ENCODE assay signal across 45 mouse cellular contexts in the genomic region with DNA sequence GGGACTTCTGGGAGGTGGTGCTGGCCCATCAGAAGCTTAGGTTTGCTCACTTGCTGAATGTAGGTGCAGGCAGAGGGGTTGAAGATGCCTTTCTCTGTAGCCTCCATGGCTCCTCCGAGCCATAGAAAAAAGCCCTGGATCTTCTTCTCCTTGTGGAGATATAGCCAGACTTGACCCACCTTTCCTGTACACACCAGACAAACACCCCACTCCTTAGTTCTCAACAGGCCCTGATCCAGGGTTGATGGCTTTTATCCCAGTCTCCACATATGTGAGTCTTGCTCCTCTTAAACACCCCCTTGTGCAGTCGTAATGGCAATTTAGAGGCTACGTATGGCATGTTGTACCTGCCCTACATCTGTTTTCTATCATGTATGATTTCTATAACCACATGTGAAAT. TPM values are rescaled to one million over a fixed set of nuclear protein-coding genes. Genes with fewer than 3 reads are reported as not detected.
"Had no signal": no experiment of that assay in that cellular context is flagged by ENCODE, and none has a peak within 500 bp of the region (broad histone marks: within the 10 kb centered on the region; RNA-seq: fewer than 3 reads in every experiment).

No protein-coding gene starts in this region.

- H3K9me3 ChIP-seq: limb, embryonic 10.5 days; limb, embryonic 12.5 days; limb, embryonic 13.5 days; limb, embryonic 15.5 days; liver, embryonic 12.5 days; liver, embryonic 13.5 days; liver, embryonic 15.5 days; lung, embryonic 15.5 days; megakaryocyte, embryonic 14.5 days; midbrain, embryonic 10.5 days; midbrain, embryonic 12.5 days; midbrain, embryonic 13.5 days; midbrain, embryonic 15.5 days; neural tube, embryonic 12.5 days had no signal

- DNase-seq: left cerebral cortex, postnatal 4 days; liver; liver, embryonic 13.5 days; liver, postnatal 0 days; lung, adult 18-20 months; lung, adult 2 months; lung, embryonic 14.5 days; lung, postnatal 10 days; lung, postnatal 14 days; lung, postnatal 36 days; lung, postnatal 4 days; midbrain, embryonic 14.5 days had no signal

- H3K9ac ChIP-seq: limb, embryonic 12.5 days; limb, embryonic 13.5 days; limb, embryonic 15.5 days; liver, embryonic 12.5 days; liver, embryonic 13.5 days; liver, embryonic 14.5 days; liver, embryonic 15.5 days; liver, postnatal 0 days; lung, embryonic 14.5 days; lung, embryonic 15.5 days; midbrain, embryonic 12.5 days; midbrain, embryonic 13.5 days; midbrain, embryonic 15.5 days; neural tube, embryonic 12.5 days had no signal

- H3K4me2 ChIP-seq: limb, embryonic 12.5 days; limb, embryonic 13.5 days; limb, embryonic 15.5 days; liver, embryonic 11.5 days; liver, embryonic 12.5 days; liver, embryonic 13.5 days; liver, embryonic 15.5 days; lung, embryonic 14.5 days; lung, embryonic 15.5 days; midbrain, embryonic 11.5 days; midbrain, embryonic 12.5 days; midbrain, embryonic 13.5 days; midbrain, embryonic 15.5 days; neural tube, embryonic 12.5 days had no signal

- H3K4me1 ChIP-seq: liver, embryonic 13.5 days; liver, embryonic 15.5 days had no signal

- H3K36me3 ChIP-seq: limb, embryonic 10.5 days; limb, embryonic 12.5 days; limb, embryonic 13.5 days; limb, embryonic 15.5 days; liver, embryonic 12.5 days; liver, embryonic 13.5 days; liver, embryonic 15.5 days; lung, embryonic 15.5 days; midbrain, embryonic 10.5 days; midbrain, embryonic 12.5 days; midbrain, embryonic 13.5 days; midbrain, embryonic 15.5 days; neural tube, embryonic 12.5 days had no signal

- ATAC-seq: liver, embryonic 12.5 days; liver, postnatal 0 days; lung, postnatal 0 days; midbrain, embryonic 13.5 days; midbrain, embryonic 15.5 days; midbrain, embryonic 16.5 days had no signal

- H3K4me3 ChIP-seq: limb, embryonic 10.5 days; limb, embryonic 12.5 days; limb, embryonic 13.5 days; limb, embryonic 15.5 days; liver, embryonic 12.5 days; liver, embryonic 13.5 days; liver, embryonic 15.5 days; lung, embryonic 15.5 days; megakaryocyte, embryonic 14.5 days; midbrain, embryonic 10.5 days; midbrain, embryonic 12.5 days; midbrain, embryonic 13.5 days; midbrain, embryonic 15.5 days; myocyte; neural tube, embryonic 12.5 days had no signal

- H3K27ac ChIP-seq: limb, embryonic 10.5 days; limb, embryonic 12.5 days; limb, embryonic 13.5 days; limb, embryonic 15.5 days; liver, embryonic 12.5 days; liver, embryonic 13.5 days; liver, embryonic 14.5 days; liver, embryonic 15.5 days; lung, embryonic 15.5 days; macrophage; midbrain, embryonic 10.5 days; midbrain, embryonic 12.5 days; midbrain, embryonic 13.5 days; midbrain, embryonic 15.5 days; neural tube, embryonic 12.5 days had no signal

RNA-seq across cellular contexts. Expression of gene Gpr83, which starts 3.1 kb away (rescaled TPM):
- total RNA-seq: liver, adult 2 months; megakaryocyte progenitor cell, adult 5-6 weeks; megakaryocyte, adult 5-6 weeks; megakaryocyte-erythroid progenitor cell, adult 5-6 weeks; monocyte, adult 5-6 weeks had no signal
- polyA plus RNA-seq: liver, adult 2 months; liver, embryonic 11.5 days; liver, embryonic 14.5 days; liver, postnatal 0 days; myocyte had no signal

RNA-seq across cellular contexts. Expression of gene Izumo1r, which starts 40.6 kb away (rescaled TPM):
- total RNA-seq: left cerebral cortex, postnatal 10 days; left cerebral cortex, postnatal 14 days; left cerebral cortex, postnatal 25 days; left cerebral cortex, postnatal 36 days; left cerebral cortex, postnatal 4 days; liver, adult 2 months; megakaryocyte progenitor cell, adult 5-6 weeks; midbrain, postnatal 0 days; monocyte, adult 5-6 weeks had no signal
- polyA plus RNA-seq: limb, embryonic 10.5 days; limb, embryonic 11.5 days; limb, embryonic 12.5 days; liver, embryonic 11.5 days; liver, embryonic 12.5 days; liver, embryonic 13.5 days; liver, embryonic 14.5 days; liver, embryonic 15.5 days; liver, embryonic 16.5 days; liver, postnatal 0 days; macrophage; midbrain, embryonic 10.5 days; midbrain, embryonic 11.5 days; midbrain, embryonic 12.5 days; midbrain, embryonic 13.5 days; midbrain, embryonic 14.5 days; midbrain, embryonic 15.5 days; midbrain, embryonic 16.5 days; midbrain, postnatal 0 days; myocyte; neural tube, embryonic 11.5 days; neural tube, embryonic 12.5 days had no signal
